Mouse (Mus musculus): ENCODE data around the gene Cand1.

- peak; percentile 27; the same call in 1 of the 2 replicates for TF ChIP-seq CTCF (IDR thresholded peaks at IDR 0.05; ENCODE audit: extremely low read depth, insufficient read length, insufficient replicate concordance, low read depth, low read length)
- no peak for TF ChIP-seq POLR2A (IDR thresholded peaks at IDR 0.05; ENCODE audit: low read depth, low read length)
Measured at GRCm38 (mm10) chr10:119221631-119222030, 18.2 kb downstream of the Cand1 start.

All from small intestine, adult 2 months (tissue).